In genomic region chr16:52164246-52164645, GRCm38 (mm10) we compare ENCODE assay signal across 17 mouse cellular contexts.
"Had no signal": no experiment of that assay in that cellular context is flagged by ENCODE, and none has a peak within 500 bp of the region (broad histone marks: within the 10 kb centered on the region; RNA-seq: fewer than 3 reads in every experiment).

No protein-coding gene starts in this region.

- H3K9me3 ChIP-seq: liver, embryonic 12.5 days; midbrain, embryonic 10.5 days; neural tube, embryonic 13.5 days; stomach, embryonic 15.5 days had no signal

- H3K9ac ChIP-seq: liver, embryonic 12.5 days; liver, embryonic 14.5 days; lung, embryonic 14.5 days; neural tube, embryonic 13.5 days; stomach, embryonic 15.5 days had no signal

- H3K27me3 ChIP-seq: liver, embryonic 12.5 days; neural tube, embryonic 13.5 days; stomach, embryonic 15.5 days had no signal

- H3K4me3 ChIP-seq: liver, embryonic 12.5 days; midbrain, embryonic 10.5 days; myocyte; neural tube, embryonic 13.5 days; stomach, embryonic 15.5 days had no signal

- ATAC-seq: liver, embryonic 12.5 days had no signal

- H3K4me2 ChIP-seq: liver, embryonic 12.5 days; lung, embryonic 14.5 days; neural tube, embryonic 13.5 days; stomach, embryonic 15.5 days had no signal

- H3K27ac ChIP-seq: liver, embryonic 12.5 days; liver, embryonic 14.5 days; midbrain, embryonic 10.5 days; neural tube, embryonic 13.5 days; stomach, embryonic 15.5 days; stomach, postnatal 0 days had no signal

- H3K4me1 ChIP-seq: liver, embryonic 12.5 days; neural tube, embryonic 13.5 days; stomach, embryonic 15.5 days had no signal

- DNase-seq: lung, adult 18-20 months; lung, embryonic 14.5 days; lung, postnatal 10 days; lung, postnatal 4 days; retina, postnatal 1 day; right cerebral cortex, adult 18-20 months; right cerebral cortex, postnatal 14 days; thymus, adult 2 months; thymus, postnatal 25 days; thymus, postnatal 4 days had no signal
